8 mouse cellular contexts compared by ENCODE assay signal in the genomic region with DNA sequence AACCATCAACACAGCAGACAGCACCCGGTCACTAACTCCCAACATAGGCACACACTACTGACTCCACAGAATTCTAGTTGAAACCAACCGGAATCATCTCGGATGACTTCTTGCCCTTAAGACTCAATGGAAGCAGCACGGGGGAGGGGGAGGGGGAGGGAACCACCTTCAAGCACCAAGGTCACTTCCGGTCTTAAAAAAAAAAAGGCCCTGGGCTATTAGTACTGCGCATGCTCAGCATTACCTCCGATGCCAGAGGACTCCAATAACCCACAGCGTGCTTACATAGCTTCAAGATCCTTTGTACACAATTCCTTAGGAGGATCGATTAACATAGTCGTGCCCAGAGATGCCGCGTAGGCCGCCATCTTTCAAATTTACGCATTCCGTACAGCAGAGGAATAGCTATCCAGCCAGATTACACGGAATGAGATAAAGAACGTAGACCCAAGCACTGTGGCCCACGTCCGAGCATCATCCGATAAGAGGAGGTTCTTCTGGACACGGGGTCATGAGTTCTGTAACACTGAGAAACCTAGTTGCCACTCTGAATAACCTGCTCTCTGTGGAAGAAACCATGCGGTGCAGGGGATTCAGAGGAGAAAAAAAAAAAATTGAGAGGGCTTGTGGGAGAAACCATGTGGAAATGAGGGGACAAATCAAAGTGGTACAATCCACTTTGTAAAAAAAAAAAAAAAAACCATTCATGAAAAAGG. TPM values are rescaled to one million over a fixed set of nuclear protein-coding genes. Genes with fewer than 3 reads are reported as not detected.
DNase-seq lines count a peak whose midpoint lies in the region; ATAC-seq and TF ChIP-seq lines count a peak whose summit lies in the region.

Gene Zfp27 (minus strand): TSS at position 607 of the 716 bp plus-strand sequence.

- TF ChIP-seq RAD21 in CH12.LX (IDR thresholded peaks at IDR 0.05; ENCODE audit: low read depth, low read length) = no peak

- H3K27ac ChIP-seq in CH12.LX (ENCODE audit: insufficient read depth, low read depth) = peak within 1 kb of the TSS; percentile 79
- H3K27ac ChIP-seq in forebrain, embryonic 10.5 days = peak within 1 kb of the TSS; percentile 96
- H3K27ac ChIP-seq in heart, embryonic 15.5 days = peak within 1 kb of the TSS; percentile 93
- peak within 1 kb of the TSS; percentile 78 for H3K27ac ChIP-seq in liver, embryonic 14.5 days
- peak within 1 kb of the TSS; percentile 75 for H3K27ac ChIP-seq in neural tube, embryonic 12.5 days

- peaks cover 6 to 30% of the 10 kb centered on the region in 2 experiments for H3K4me1 ChIP-seq in CH12.LX (ENCODE audit: control insufficient read depth in 1 of 2, insufficient read depth in 2 of 2)
- peaks cover 29% of the 10 kb centered on the region for H3K4me1 ChIP-seq in forebrain, embryonic 10.5 days
- H3K4me1 ChIP-seq in heart, embryonic 15.5 days (replicated peaks) = peaks cover 22% of the 10 kb centered on the region
- peaks cover 0 to 4% of the 10 kb centered on the region in 2 experiments; a peak in 3 of 4 replicates for H3K4me1 ChIP-seq in liver, embryonic 14.5 days (replicated peaks; ENCODE audit: control insufficient read depth in 2 of 2, insufficient read depth in 2 of 2, low read length in 1 of 2)
- peaks cover 12% of the 10 kb centered on the region for H3K4me1 ChIP-seq in neural tube, embryonic 12.5 days

- WGBS in forebrain, embryonic 10.5 days = under 1% methylated on average over 22 of the region's 22 CpGs
- under 1% methylated on average over 22 of the region's 22 CpGs for WGBS in heart, embryonic 15.5 days
- WGBS in liver, embryonic 14.5 days (ENCODE audit: insufficient replicate concordance) = under 1% methylated on average over 22 of the region's 22 CpGs
- under 1% methylated on average over 22 of the region's 22 CpGs for WGBS in neural tube, embryonic 12.5 days

- H3K36me3 ChIP-seq in CH12.LX (replicated peaks in 1 of 2; ENCODE audit: control insufficient read depth in 1 of 2, insufficient read depth in 1 of 2, low read length in 1 of 2) = peaks cover 9 to 30% of the 10 kb centered on the region in 2 experiments
- peaks cover 35% of the 10 kb centered on the region for H3K36me3 ChIP-seq in forebrain, embryonic 10.5 days (replicated peaks)
- H3K36me3 ChIP-seq in heart, embryonic 15.5 days = peaks cover 15% of the 10 kb centered on the region
- no peaks in the 10 kb centered on the region for H3K36me3 ChIP-seq in liver, embryonic 14.5 days (replicated peaks; ENCODE audit: control insufficient read depth, insufficient read depth, low read depth)
- H3K36me3 ChIP-seq in neural tube, embryonic 12.5 days = peaks cover 21% of the 10 kb centered on the region

- no peaks in the 10 kb centered on the region for H3K27me3 ChIP-seq in CH12.LX (replicated peaks)
- no peaks in the 10 kb centered on the region for H3K27me3 ChIP-seq in forebrain, embryonic 10.5 days (ENCODE audit: poor library complexity, severe bottlenecking)
- no peaks in the 10 kb centered on the region for H3K27me3 ChIP-seq in heart, embryonic 15.5 days
- H3K27me3 ChIP-seq in liver, embryonic 14.5 days (ENCODE audit: control insufficient read depth, insufficient read depth, low read length) = no peaks in the 10 kb centered on the region
- no peaks in the 10 kb centered on the region for H3K27me3 ChIP-seq in neural tube, embryonic 12.5 days (replicated peaks)

- peak; percentile 95 for DNase-seq in CH12.LX (ENCODE audit: extremely low read depth)
- peak; percentile 49 for DNase-seq in c-Kit-positive CD71-negative TER-119-negative erythroid progenitor cells, embryonic 14.5 days (ENCODE audit: low read depth)
- peak; percentile 87 for DNase-seq in forebrain, embryonic 10.5 days (ENCODE audit: extremely low spot score, low spot score)
- DNase-seq in kidney, postnatal 25 days = peak; percentile 70 to 87
- DNase-seq in liver, embryonic 14.5 days (ENCODE audit: low read depth in 3 of 3, low spot score in 3 of 3) = peak; percentile 58 to 82 (median 63)
- DNase-seq in telencephalon, adult 2 months (ENCODE audit: low read depth, low spot score) = peak; percentile 99

- ATAC-seq in heart, embryonic 15.5 days (replicated peaks; ENCODE audit: insufficient number of reproducible peaks, insufficient read depth, low FRiP score, low read depth) = peak; percentile 72
- peak; percentile 75 for ATAC-seq in liver, embryonic 14.5 days (ENCODE audit: insufficient read depth)
- peak; percentile 73 for ATAC-seq in neural tube, embryonic 12.5 days (ENCODE audit: low FRiP score, low read depth)

- TF ChIP-seq CTCF in CH12.LX (conservative IDR thresholded peaks at IDR 0.05 in 1 of 2, IDR thresholded peaks at IDR 0.05 in 1 of 2; ENCODE audit: low read depth in 2 of 2, low read length in 2 of 2) = no peak
- no peak for TF ChIP-seq CTCF in liver, embryonic 14.5 days (IDR thresholded peaks at IDR 0.05; ENCODE audit: low read depth)

- dilution Hi-C loops in CH12.LX (cut with MboI; ENCODE audit: extremely low pct_ligation_motif_present, extremely low pct_unique_long_range_greater_than_20kb, low sequenced_read_pairs) = no loop called here

- peaks cover 10% of the 10 kb centered on the region; the same call in 1 of the 2 replicates for H3K79me2 ChIP-seq in CH12.LX (replicated peaks; ENCODE audit: control insufficient read depth, extremely low read depth, insufficient read depth, poor library complexity, severe bottlenecking)

- peak; percentile 93 for TF ChIP-seq POLR2A in CH12.LX (IDR thresholded peaks at IDR 0.05; ENCODE audit: low read depth, low read length)

- peak within 1 kb of the TSS; percentile 70 for H3K9ac ChIP-seq in CH12.LX (ENCODE audit: insufficient read depth, low read depth)
- peak within 1 kb of the TSS; percentile 55 for H3K9ac ChIP-seq in heart, embryonic 15.5 days
- H3K9ac ChIP-seq in liver, embryonic 14.5 days (replicated peaks) = peak within 1 kb of the TSS; percentile 74
- H3K9ac ChIP-seq in neural tube, embryonic 12.5 days = peak within 1 kb of the TSS; percentile 58

- no peak for TF ChIP-seq EP300 in CH12.LX (IDR thresholded peaks at IDR 0.05; ENCODE audit: low read length)
- no peak for TF ChIP-seq EP300 in liver, embryonic 14.5 days (IDR thresholded peaks at IDR 0.05; ENCODE audit: low read depth)

- peak within 1 kb of the TSS; percentile 70 to 88 (median 85) for H3K4me3 ChIP-seq in CH12.LX (replicated peaks in 1 of 3; ENCODE audit: low read depth in 2 of 3, low read length in 2 of 3, poor library complexity in 1 of 3)
- peak within 1 kb of the TSS; percentile 64 for H3K4me3 ChIP-seq in forebrain, embryonic 10.5 days
- peak within 1 kb of the TSS; percentile 63 for H3K4me3 ChIP-seq in heart, embryonic 15.5 days
- peak within 1 kb of the TSS; percentile 74 to 90 for H3K4me3 ChIP-seq in liver, embryonic 14.5 days (ENCODE audit: insufficient read depth in 1 of 2, low read depth in 2 of 2, low read length in 2 of 2)
- H3K4me3 ChIP-seq in neural tube, embryonic 12.5 days = peak within 1 kb of the TSS; percentile 48

- in situ Hi-C loops in CH12.LX (cut with MboI; ENCODE audit: low pct_ligation_motif_present, low pct_unique_long_range_greater_than_20kb, low sequenced_read_pairs) = no loop called here

- no peaks in the 10 kb centered on the region for H3K9me3 ChIP-seq in CH12.LX (replicated peaks; ENCODE audit: low read length)
- no peaks in the 10 kb centered on the region for H3K9me3 ChIP-seq in forebrain, embryonic 10.5 days
- no peaks in the 10 kb centered on the region for H3K9me3 ChIP-seq in heart, embryonic 15.5 days (replicated peaks)
- no peaks in the 10 kb centered on the region for H3K9me3 ChIP-seq in liver, embryonic 14.5 days (ENCODE audit: control insufficient read depth, low read length)
- H3K9me3 ChIP-seq in neural tube, embryonic 12.5 days = no peaks in the 10 kb centered on the region

- H3K4me2 ChIP-seq in CH12.LX (ENCODE audit: insufficient read depth, low read depth, poor library complexity, severe bottlenecking) = peak within 1 kb of the TSS; percentile 64
- peak within 1 kb of the TSS; percentile 67 for H3K4me2 ChIP-seq in heart, embryonic 15.5 days
- peak within 1 kb of the TSS; percentile 89 for H3K4me2 ChIP-seq in liver, embryonic 14.5 days (ENCODE audit: low read depth)
- peak within 1 kb of the TSS; percentile 57 for H3K4me2 ChIP-seq in neural tube, embryonic 12.5 days (replicated peaks)

TF ChIP-seq in CH12.LX, 34 proteins besides CTCF, POLR2A, EP300 and RAD21 (continues in another document):
- peak; percentile 85 for TF ChIP-seq ELF1 (IDR thresholded peaks at IDR 0.05; ENCODE audit: low read depth, low read length)
- 0 out of 2 replicates have a peak, but pooled peaks have one; percentile 55 for TF ChIP-seq KAT2A (IDR thresholded peaks at IDR 0.05; ENCODE audit: insufficient replicate concordance, low read length)
- TF ChIP-seq JUND (conservative IDR thresholded peaks at IDR 0.05; ENCODE audit: low read depth, low read length) = no peak; the same call in 1 of the 2 replicates
- no peak; the same call in none of the 2 replicates for TF ChIP-seq ETS1 (conservative IDR thresholded peaks at IDR 0.05; ENCODE audit: low read depth, low read length)
- TF ChIP-seq ZKSCAN1 (IDR thresholded peaks at IDR 0.05; ENCODE audit: borderline replicate concordance, low read depth, low read length) = no peak; the same call in 1 of the 2 replicates
- TF ChIP-seq JUN (IDR thresholded peaks at IDR 0.05; ENCODE audit: insufficient read depth, low read depth, low read length) = peak; percentile 20; the same call in 1 of the 2 replicates
- TF ChIP-seq CHD1 (IDR thresholded peaks at IDR 0.05; ENCODE audit: low read depth, low read length) = peak; percentile 97
- TF ChIP-seq GABPA (IDR thresholded peaks at IDR 0.05; ENCODE audit: insufficient replicate concordance, low read depth, low read length) = no peak
- no peak for TF ChIP-seq MEF2A (IDR thresholded peaks at IDR 0.05; ENCODE audit: borderline replicate concordance, low read depth, low read length)
- TF ChIP-seq ZC3H11A (IDR thresholded peaks at IDR 0.05; ENCODE audit: low read depth, low read length) = no peak
- no peak for TF ChIP-seq USF2 (conservative IDR thresholded peaks at IDR 0.05; ENCODE audit: low read depth, low read length)
- peak; percentile 79; the same call in 1 of the 2 replicates for TF ChIP-seq UBTF (IDR thresholded peaks at IDR 0.05; ENCODE audit: low read depth, low read length)
- TF ChIP-seq CHD2 (IDR thresholded peaks at IDR 0.05; ENCODE audit: low read length) = peak; percentile 92
- TF ChIP-seq HCFC1 (IDR thresholded peaks at IDR 0.05; ENCODE audit: low read depth, low read length) = peak; percentile 79

RNA-seq across cellular contexts. Expression of gene Zfp27, which starts in this region (rescaled TPM):
- total RNA-seq in CH12.LX (2012; rRNA removed) (8.4 and 9.1 TPM in 2 replicates), CH12.LX (2014; rRNA removed) (9.0 and 9.1 TPM in 2 replicates)
- polyA plus RNA-seq in CH12.LX (2012; ENCODE audit: insufficient read length, low read depth) = 8.6 and 9.7 TPM in 2 replicates
- 9.8 and 10.0 TPM in 2 replicates for polyA plus RNA-seq in forebrain, embryonic 10.5 days (2016; fragmentation: Nextera tagmentation; extraction: Ambion mirVana)
- polyA plus RNA-seq in heart, embryonic 15.5 days (2015; fragmentation: Nextera tagmentation; extraction: Ambion mirVana) = 7.2 and 7.8 TPM in 2 replicates
- 1.0 and 1.2 TPM in 2 replicates for polyA plus RNA-seq in liver, embryonic 14.5 days (2012; rRNA removed)
- 1.7 TPM in 2 replicates for polyA plus RNA-seq in liver, embryonic 14.5 days (2014; fragmentation: Nextera tagmentation; extraction: Ambion mirVana)
- 14.8 and 16.8 TPM in 2 replicates for polyA plus RNA-seq in neural tube, embryonic 12.5 days (2016; fragmentation: Nextera tagmentation; extraction: Ambion mirVana)

Comparison
In these comparisons a context has a peak if more than half of its experiments do, and no peak if none do; other contexts are left out.
1. Peak in every context shown above with its lines: DNase-seq, ATAC-seq, H3K4me3 ChIP-seq and H3K27ac ChIP-seq.
2. DNase-seq: peak in every context shown above with its lines; median percentile 99 in telencephalon, adult 2 months; 95 in CH12.LX; 87 in forebrain, embryonic 10.5 days; 78 in kidney, postnatal 25 days; 63 in liver, embryonic 14.5 days; 49 in c-Kit-positive CD71-negative TER-119-negative erythroid progenitor cells, embryonic 14.5 days.